Mouse (Mus musculus): ENCODE data around the gene Rabepk. TPM values are rescaled to one million over a fixed set of nuclear protein-coding genes. Genes with fewer than 3 reads are reported as not detected.
"Not testable (repeated sequence)": the region's sequence is repeated elsewhere in the genome, so short reads cannot be mapped to it uniquely, and the experiment has no call there.

Gene Rabepk
- 10 to 100 TPM; 26.4 to 33.2 (median 29.0) TPM for total RNA-seq (2022)

DNA sequence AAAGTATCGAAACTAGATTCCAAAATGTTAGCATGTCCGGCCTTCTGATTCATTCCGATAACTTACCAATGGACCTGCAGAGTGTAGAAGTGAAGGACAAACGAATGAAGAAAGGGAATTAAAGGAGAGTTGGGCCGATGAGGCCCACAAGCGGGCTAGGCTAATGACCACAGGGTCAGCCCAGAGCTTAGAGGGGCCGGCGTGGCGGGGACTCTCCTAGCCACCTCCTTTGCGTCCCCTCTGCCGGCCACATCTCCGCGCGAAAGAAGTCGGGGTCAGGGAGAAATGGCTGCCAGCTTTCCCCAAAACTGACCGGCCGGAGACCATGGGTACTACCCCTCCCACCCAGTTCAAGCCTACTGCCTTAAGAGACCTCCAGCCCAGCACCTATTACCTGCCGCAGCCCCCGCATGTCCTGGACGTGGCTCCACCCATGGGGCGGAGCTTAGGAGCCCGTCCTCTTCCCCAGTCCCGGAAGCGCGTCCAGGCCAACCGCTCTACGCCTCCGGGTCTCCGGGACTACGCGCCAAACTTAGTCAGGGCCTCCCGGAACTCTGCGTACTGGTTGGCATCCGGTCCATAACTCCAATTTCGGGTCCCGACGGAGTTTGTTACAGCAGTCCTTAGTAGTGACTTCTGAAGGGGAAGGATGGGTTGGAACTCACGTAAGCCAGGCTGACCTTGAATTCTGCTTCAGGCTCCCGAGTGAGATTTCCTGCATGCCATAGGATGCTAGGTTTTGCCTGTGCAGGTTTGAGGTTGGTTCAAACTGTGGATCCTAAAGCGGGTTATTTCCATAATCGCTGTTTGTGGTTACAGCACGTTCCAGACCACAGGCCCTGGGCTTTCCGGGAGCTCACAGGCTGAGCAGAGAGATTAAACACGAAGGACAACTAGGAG lies at the start of gene Rabepk:
Rabepk (minus strand) TSS at position 556 of the 900 bp plus-strand sequence.
- DNase-seq: peak; percentile 84

DNA sequence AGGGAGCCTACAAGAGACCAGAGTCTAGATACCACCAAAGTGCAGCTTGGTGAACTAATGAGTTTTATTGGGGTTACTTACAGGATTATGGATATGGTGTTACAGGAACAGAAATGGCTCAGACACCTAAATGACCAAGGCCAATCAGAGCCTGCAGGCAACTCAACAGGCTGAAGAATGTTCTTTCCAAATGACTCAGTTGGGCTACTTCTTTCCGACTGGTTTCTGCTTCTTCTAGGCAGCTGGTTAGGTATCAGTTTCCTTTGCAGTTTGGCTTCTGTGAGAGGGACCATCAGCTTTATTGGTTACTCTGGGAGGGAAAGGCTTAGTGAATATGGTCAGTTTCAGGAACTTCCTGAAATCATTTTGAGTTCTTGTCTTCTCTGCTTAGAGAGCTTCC lies 48.0 kb upstream of the Rabepk start:
- DNase-seq: no peak

GRCm38 (mm10) chr2:34843211-34843939 lies 43.7 kb upstream of the Rabepk start:
- DNase-seq: peak; percentile 63

GRCm38 (mm10) chr2:34841706-34842105 lies 42.0 kb upstream of the Rabepk start:
- no peak for DNase-seq

DNA sequence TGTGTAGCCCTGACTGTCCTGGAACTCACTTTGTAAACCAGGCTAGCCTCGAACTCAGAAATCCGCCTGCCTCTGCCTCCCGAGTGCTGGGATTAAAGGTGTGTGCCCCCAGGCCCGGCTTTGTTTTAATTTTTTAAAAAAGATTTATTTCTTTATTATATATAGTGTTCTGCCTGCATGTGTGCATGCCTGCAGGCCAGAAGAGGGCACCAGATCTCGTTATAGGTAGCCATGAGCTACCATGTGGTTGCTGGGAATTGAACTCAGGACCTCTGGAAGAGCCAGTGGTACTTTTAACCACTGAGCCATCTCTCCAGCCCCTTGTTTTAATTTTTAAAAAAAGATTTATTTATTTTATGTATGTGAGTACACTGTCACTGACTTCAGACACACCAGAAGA lies 40.4 kb upstream of the Rabepk start:
- DNase-seq: not testable (repeated sequence)

DNA sequence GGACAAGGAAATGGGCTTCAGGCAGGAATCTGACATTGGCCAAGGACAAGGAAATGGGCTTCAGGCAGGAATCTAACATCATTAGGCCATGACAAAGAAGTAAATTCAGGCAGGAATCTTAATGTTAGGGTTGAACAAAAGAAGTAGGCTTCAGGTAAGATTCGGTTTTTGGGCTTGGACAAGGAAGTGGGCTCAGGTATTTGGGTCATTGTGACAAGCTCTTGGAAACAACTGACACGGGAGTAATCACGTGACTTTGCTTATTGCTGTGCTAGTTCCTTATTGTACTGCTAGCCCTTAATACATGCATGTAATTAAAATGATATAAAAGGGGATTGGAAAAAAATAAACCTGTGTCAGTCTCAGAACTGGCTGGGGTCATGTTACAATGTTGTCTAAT lies 36.0 kb upstream of the Rabepk start:
- no peak for DNase-seq

GRCm38 (mm10) chr2:34833624-34834023 lies 33.9 kb upstream of the Rabepk start:
- DNase-seq: no peak

DNA sequence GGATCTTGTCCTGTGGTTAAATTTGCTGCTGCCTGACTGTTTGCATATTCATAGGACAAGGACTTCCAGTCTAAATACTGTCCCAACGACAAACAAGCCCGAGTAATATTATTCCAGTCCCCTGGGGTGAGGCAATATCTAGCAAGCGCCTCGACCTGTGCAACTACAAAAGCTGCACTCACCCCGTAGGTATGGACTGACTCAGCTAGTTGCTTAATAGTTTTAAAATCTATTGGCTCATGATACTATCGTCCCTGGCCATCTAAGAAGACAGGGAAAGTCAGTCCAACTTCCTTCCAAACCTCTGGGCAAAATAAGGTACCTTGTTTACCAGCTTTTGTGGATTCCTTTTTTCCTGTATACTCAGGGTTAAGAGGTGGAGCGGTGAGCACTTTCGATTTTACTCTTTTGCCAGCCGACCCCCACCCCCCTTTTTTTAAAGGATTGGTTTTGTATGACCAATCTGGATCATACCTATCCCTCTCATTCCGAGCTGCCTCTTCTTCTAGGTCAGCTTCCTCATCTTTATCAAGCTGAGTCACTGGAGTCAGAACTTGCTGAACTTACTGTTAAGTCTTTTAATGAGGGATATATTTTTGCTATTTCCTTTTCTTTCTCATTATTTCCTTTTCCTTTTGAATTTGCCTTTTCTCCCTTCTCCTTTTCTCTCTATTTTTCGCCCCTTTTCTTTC lies 33.2 kb upstream of the Rabepk start, which contains the start of gene Gm34653:
Gm34653 (plus strand) TSS at position 242 of the 692 bp plus-strand sequence.
- DNase-seq: not testable (repeated sequence)

GRCm38 (mm10) chr2:34830066-34830465 lies 30.4 kb upstream of the Rabepk start:
- not testable (repeated sequence) for DNase-seq

GRCm38 (mm10) chr2:34828026-34828425 lies 28.3 kb upstream of the Rabepk start:
- peak; percentile 29 for DNase-seq

GRCm38 (mm10) chr2:34827591-34827990 lies 27.9 kb upstream of the Rabepk start:
- DNase-seq: no peak

- DNase-seq: no peak
Measured at GRCm38 (mm10) chr2:34826460-34827231, 26.9 kb upstream of the Rabepk start.

DNA sequence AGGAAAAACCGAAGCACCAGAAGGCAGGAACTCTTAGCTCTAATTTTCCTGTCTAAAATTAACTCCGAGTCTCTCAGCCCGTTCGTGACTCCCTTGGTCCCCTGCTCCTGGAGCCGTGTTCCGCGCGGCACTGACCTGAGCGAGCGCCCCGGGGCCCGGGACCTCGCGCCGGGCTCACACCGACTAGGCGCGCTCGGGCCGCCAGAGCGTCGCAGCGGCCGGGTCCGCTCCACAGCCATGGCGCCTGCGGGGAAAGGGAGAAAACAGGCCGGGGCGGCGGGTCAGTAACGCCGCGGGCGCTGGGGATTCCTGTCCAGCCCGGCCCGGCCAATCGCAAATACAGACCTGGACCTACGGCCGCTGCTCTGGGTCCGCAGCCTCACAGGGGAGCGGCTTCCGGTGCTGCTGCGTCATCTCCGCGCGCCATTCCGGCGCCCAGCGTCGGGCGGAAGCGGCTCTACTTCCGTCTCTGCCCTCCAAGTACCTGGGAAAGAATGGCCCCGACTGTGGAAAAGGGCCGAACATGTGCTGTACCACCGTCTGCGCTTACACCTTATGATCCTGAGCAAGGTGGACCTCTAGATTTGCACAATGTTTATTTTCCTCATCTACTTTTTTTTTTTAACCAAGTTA lies 26.2 kb upstream of the Rabepk start, which contains the start of gene Fbxw2:
Fbxw2 (minus strand) TSS at position 485 of the 633 bp plus-strand sequence.
- peak; percentile 88 for DNase-seq

- DNase-seq: no peak
Measured at GRCm38 (mm10) chr2:34818492-34818891, 18.8 kb upstream of the Rabepk start.

DNA sequence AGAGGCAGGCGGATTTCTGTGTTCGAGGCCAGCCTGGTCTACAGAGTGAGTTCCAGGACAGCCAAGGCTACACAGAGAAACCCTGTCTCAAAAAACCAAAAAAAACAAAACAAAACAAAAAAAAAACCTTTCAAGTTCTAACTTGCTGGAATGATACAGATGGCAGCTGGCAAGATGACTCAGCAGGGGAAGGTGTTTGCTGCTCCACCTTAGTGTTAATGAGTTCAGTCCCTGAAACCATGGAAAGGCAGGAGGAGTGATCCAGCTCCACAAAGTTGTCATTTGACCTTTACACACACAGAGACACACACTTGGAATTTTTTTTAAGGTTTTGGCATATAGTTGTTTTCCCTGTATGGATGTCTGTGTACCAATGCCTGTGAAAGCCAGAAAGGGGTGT lies 16.2 kb upstream of the Rabepk start:
- not testable (repeated sequence) for DNase-seq

GRCm38 (mm10) chr2:34812706-34813105 lies 13.0 kb upstream of the Rabepk start:
- DNase-seq: no peak

DNA sequence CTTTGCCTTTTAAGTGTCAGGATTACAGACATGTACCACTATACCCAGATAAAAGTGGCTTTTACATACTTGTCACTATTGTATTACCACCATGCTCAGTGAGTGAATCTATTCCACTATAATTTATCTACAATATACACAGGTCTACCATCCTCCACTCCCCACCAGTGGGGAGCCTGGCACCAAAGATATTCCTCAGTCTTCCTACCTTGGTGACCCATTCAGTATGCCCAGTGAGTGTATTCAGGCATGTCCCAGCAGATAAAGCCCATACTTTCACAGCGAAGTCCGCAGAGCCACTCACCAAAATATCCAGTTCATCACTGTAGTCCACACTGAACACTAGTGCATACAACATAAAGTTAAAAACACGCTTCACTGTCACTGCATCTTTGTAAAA lies 11.1 kb upstream of the Rabepk start:
- DNase-seq: no peak

GRCm38 (mm10) chr2:34809568-34809967 lies 9.9 kb upstream of the Rabepk start:
- DNase-seq: no peak

DNA sequence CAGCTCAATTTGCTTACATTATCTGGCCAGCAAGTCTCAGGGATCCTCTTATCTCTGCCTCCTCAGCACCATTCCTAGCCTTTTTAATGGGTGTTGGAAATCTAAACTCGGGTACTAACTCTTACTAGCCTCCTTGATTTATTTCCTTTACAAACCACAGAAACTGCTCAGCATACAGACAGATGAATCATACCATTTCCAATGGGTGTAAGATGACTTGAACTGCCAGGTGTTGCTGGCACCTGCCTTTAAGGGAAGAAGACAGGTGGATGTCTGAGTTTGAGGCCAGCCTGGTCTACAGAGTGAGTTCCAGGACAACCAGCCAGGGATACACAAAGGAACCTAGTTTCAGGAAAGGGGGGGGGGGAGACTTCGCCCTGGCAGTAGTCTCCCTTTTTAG lies 8.3 kb upstream of the Rabepk start:
- no peak for DNase-seq

DNA sequence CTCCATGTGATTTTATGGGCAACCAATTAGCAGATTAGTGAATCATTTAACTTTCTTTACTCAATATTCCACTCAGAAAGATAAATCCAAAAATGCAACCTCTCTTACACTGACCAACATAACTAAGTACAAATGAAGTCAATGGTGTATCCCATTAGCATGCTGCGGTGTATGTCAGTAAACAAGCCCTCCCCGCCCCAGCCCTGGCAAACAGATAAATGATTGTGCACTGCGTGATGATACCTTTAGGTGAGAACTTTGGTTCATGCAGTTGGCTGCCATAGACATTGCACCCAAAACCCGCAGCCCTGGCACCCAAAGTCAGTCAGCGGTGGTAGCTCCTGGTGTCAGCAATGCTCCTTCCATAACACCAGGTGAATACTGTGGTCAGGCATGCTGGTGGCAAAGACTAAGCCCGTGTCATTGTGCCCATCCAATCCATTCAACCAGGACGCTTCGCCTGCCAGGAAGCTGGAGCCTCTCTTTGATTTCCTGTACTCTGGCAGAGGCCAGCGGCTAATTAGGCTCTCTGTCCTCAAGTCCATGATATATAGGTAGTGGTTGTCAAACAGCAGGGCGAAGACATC lies 5.7 kb upstream of the Rabepk start:
- no peak for DNase-seq

- no peak for DNase-seq
Measured at GRCm38 (mm10) chr2:34804815-34805214, 5.1 kb upstream of the Rabepk start.
